Mouse (Mus musculus) midbrain, embryonic 13.5 days (tissue): ENCODE data around the gene D930007J09Rik. TPM values are rescaled to one million over a fixed set of nuclear protein-coding genes. Genes with fewer than 3 reads are reported as not detected.

Experiments used
- ATAC-seq: fragments of 200-750 bp; cut with Nextera tagmentation; 2 replicates; pipeline ENCODE4 v1.8.0; 2017; ENCODE audit warnings: mild to moderate bottlenecking, moderate TSS enrichment, moderate library complexity
- H3K27ac ChIP-seq: fragments of 300-500 bp; sonication (generic); 2 replicates; pipeline ENCODE4 v1.5.1; 2015; ENCODE audit warnings: inconsistent platforms, mild to moderate bottlenecking, moderate library complexity
- H3K27me3 ChIP-seq: fragments of 300-500 bp; sonication (generic); 2 replicates; pipeline ENCODE4 v1.6.1; 2015; ENCODE audit warnings: mild to moderate bottlenecking, inconsistent platforms
- H3K36me3 ChIP-seq: fragments of 300-500 bp; sonication (generic); 2 replicates; pipeline ENCODE4 v1.6.1; 2015; ENCODE audit warnings: mild to moderate bottlenecking, inconsistent platforms
- H3K4me1 ChIP-seq: fragments of 300-500 bp; sonication (generic); replicated peaks from 2 replicates; pipeline ENCODE4 v1.6.1; 2015; ENCODE audit warnings: inconsistent platforms
- H3K4me2 ChIP-seq: fragments of 300-500 bp; sonication (generic); replicated peaks from 2 replicates; pipeline ENCODE4 v1.6.1; 2015; ENCODE audit warnings: moderate library complexity, mild to moderate bottlenecking, inconsistent platforms
- H3K4me3 ChIP-seq: fragments of 300-500 bp; sonication (generic); replicated peaks from 2 replicates; pipeline ENCODE4 v1.5.1; 2015; ENCODE audit warnings: mild to moderate bottlenecking, inconsistent platforms
- H3K9ac ChIP-seq: fragments of 300-500 bp; sonication (generic); replicated peaks from 2 replicates; pipeline ENCODE4 v1.6.1; 2015; ENCODE audit warnings: mild to moderate bottlenecking, inconsistent platforms
- H3K9me3 ChIP-seq: fragments of 300-500 bp; sonication (generic); 2 replicates; pipeline ENCODE4 v1.6.1; 2016; ENCODE audit warnings: mild to moderate bottlenecking, inconsistent platforms
- WGBS: fragments of 180-500 bp; shearing (Covaris S2); methylation state at CpG from one replicate; pipeline ENCODE4 v1.1.7; 2015; 5-methylcytosine and 5-hydroxymethylcytosine counted together
- polyA plus RNA-seq: library from polyadenylated mRNA; unstranded; fragments of >200 nt; fragmentation: Nextera tagmentation; extraction: Ambion mirVana; gene quantifications from 2 replicates; pipeline ENCODE4 v1.2.1, GENCODE M21; 2015

Gene D930007J09Rik
- polyA plus RNA-seq, 1 experiment from 2014 or later: not detected

DNA sequence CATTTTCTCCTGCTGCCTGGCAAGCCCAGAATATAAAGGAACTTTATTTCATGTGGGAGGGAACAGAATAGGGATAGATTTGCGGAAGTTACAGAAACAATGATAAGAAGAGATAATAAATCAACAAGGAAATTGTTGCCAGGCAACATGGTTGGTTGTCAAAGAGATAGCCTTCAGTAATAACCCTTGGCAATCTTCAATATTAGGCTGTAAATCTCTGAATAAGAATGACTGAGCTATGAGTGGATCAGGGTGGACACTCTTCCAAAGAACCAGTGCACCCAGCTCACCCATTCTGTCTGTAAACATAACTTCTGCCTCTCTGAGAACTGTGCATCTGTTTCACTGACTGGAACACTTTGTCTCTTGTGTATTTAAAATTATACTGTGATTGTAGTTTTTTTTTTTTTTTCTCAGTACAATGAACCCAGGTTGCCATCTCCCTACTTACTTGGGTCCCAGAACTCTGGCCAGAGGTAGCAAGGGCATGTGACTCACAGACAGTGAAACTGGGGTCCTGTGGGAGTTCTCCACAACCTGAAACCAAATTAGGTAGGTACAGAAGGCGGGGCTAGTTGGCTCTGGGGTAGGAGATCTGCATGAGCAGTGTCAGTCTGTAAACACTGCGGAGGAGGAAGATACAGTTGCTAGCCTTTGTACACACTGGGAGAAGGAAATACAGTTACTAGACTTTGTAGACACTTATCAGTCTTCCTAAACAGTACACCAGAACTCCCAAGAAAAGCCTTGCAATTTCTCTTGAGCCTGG is 29.0 kb upstream of the D930007J09Rik start:
- Histone ChIP-seq H3K4me3 (no peak overlapping the region), H3K4me2 (no peak overlapping the region), H3K9me3 (no peaks in the 10 kb centered on the region), H3K9ac (no peak overlapping the region), H3K36me3 (no peaks in the 10 kb centered on the region), H3K4me1 (no peaks in the 10 kb centered on the region), H3K27me3 (no peaks in the 10 kb centered on the region), H3K27ac (no peak overlapping the region)
- WGBS: 88% methylated on average over 3 of the region's 3 CpGs
- no peak for ATAC-seq

DNA sequence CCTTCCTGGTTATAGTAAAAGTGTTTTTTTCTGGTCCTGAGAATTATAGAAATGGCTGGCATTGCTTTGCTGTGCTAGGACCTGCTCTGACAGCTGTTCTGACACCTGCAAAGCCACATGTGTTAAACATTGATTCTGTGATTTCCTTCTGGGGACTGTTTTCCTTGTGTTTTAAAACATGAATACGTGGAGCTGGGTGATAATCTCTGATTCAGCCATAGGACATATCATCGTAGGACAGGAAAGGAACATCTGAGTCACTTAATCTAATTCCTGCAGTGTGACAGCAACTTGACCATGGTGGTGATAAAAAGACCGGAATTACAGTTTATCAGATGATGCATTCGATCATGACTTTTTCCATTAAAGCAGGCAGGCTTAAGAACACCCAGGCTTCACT is 26.2 kb upstream of the D930007J09Rik start:
- no peak overlapping the region for H3K4me2 ChIP-seq
- H3K36me3 ChIP-seq: no peaks in the 10 kb centered on the region
- no peak overlapping the region for H3K9ac ChIP-seq
- no peak overlapping the region for H3K27ac ChIP-seq
- WGBS: 87% methylated on average over 4 of the region's 4 CpGs
- H3K4me1 ChIP-seq: no peaks in the 10 kb centered on the region
- H3K27me3 ChIP-seq: no peaks in the 10 kb centered on the region
- H3K9me3 ChIP-seq: no peaks in the 10 kb centered on the region
- ATAC-seq: no peak
- no peak overlapping the region for H3K4me3 ChIP-seq

GRCm38 (mm10) chr13:32827951-32828350 is 25.3 kb upstream of the D930007J09Rik start:
- Histone ChIP-seq H3K27ac (no peak overlapping the region), H3K36me3 (peaks cover 7% of the 10 kb centered on the region; the same call in 1 of the 2 replicates), H3K27me3 (no peaks in the 10 kb centered on the region), H3K4me1 (no peaks in the 10 kb centered on the region), H3K9ac (no peak overlapping the region), H3K4me2 (no peak overlapping the region), H3K4me3 (no peak overlapping the region), H3K9me3 (no peaks in the 10 kb centered on the region)
- WGBS: 57% methylated on average over 4 of the region's 4 CpGs
- ATAC-seq: peak; percentile 67

DNA sequence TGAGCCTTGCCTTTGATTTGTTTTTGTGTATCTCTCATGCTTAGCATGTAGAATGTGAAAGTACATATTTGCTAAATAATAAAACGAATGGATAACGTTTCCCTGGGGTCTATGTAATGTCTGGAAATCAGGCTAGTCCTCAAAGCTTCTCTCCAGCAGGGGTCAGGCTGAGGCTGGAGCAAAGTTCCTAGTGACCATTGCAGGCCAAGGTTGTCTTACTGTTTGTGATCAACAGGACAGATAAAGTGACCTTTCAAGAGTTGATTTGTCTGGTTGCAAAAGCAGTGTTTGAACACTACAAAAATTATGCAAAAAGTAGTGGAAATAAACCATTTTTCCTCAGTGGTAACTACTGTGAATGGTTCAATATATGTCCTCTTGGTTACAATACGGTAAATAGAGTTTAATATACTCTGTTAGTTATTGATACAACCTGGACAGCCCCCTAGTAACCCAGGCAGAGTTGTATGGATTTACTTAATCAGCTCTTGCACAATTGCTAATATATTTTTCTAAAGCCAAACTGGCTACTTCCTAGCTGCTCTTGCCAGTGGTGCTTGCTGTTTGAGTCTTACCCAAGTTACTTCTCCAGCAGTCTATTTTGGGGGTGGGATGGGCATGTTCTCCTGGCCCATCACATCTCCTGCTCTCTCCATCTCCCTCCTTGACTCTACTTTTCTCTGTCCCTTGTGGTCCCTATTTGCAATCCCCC is 24.6 kb upstream of the D930007J09Rik start:
- no peak overlapping the region for H3K27ac ChIP-seq
- peaks cover 8% of the 10 kb centered on the region; the same call in 1 of the 2 replicates for H3K36me3 ChIP-seq
- 83% methylated on average over 3 of the region's 3 CpGs for WGBS
- no peak overlapping the region for H3K4me3 ChIP-seq
- no peak for ATAC-seq
- H3K4me2 ChIP-seq: no peak overlapping the region
- no peak overlapping the region for H3K9ac ChIP-seq
- no peaks in the 10 kb centered on the region for H3K9me3 ChIP-seq
- no peaks in the 10 kb centered on the region for H3K4me1 ChIP-seq
- H3K27me3 ChIP-seq: no peaks in the 10 kb centered on the region

- 93% methylated on average over 8 of the region's 8 CpGs for WGBS
- Histone ChIP-seq H3K4me1 (no peaks in the 10 kb centered on the region), H3K4me2 (no peak overlapping the region), H3K27ac (no peak overlapping the region), H3K27me3 (no peaks in the 10 kb centered on the region), H3K36me3 (peaks cover 22% of the 10 kb centered on the region), H3K9me3 (no peaks in the 10 kb centered on the region), H3K9ac (no peak overlapping the region), H3K4me3 (no peak overlapping the region)
- no peak for ATAC-seq
Measured at GRCm38 (mm10) chr13:32825546-32825945, 22.9 kb upstream of the D930007J09Rik start.

GRCm38 (mm10) chr13:32824377-32825330 is 22.0 kb upstream of the D930007J09Rik start:
- Histone ChIP-seq H3K4me2 (no peak overlapping the region), H3K27ac (no peak overlapping the region), H3K9me3 (no peaks in the 10 kb centered on the region), H3K9ac (no peak overlapping the region), H3K4me1 (no peaks in the 10 kb centered on the region), H3K4me3 (no peak overlapping the region), H3K27me3 (no peaks in the 10 kb centered on the region), H3K36me3 (peaks cover 31% of the 10 kb centered on the region)
- WGBS: 82% methylated on average over 6 of the region's 6 CpGs
- no peak for ATAC-seq

- H3K27ac ChIP-seq: no peak overlapping the region
- WGBS: 90% methylated on average over 6 of the region's 6 CpGs
- ATAC-seq: no peak
Measured at GRCm38 (mm10) chr13:32823126-32823525, 20.5 kb upstream of the D930007J09Rik start.

GRCm38 (mm10) chr13:32821671-32822070 is 19.0 kb upstream of the D930007J09Rik start:
- 96% methylated on average over 4 of the region's 4 CpGs for WGBS
- Histone ChIP-seq H3K27me3 (no peaks in the 10 kb centered on the region), H3K9ac (no peak overlapping the region), H3K4me2 (no peak overlapping the region), H3K27ac (no peak overlapping the region), H3K4me3 (no peak overlapping the region), H3K9me3 (no peaks in the 10 kb centered on the region), H3K4me1 (no peaks in the 10 kb centered on the region), H3K36me3 (peaks cover 55% of the 10 kb centered on the region)
- no peak for ATAC-seq

More at GRCm38 (mm10) chr13:32823126-32823525, 20.5 kb upstream of the D930007J09Rik start:
- Histone ChIP-seq H3K4me3 (no peak overlapping the region), H3K9me3 (no peaks in the 10 kb centered on the region), H3K27me3 (no peaks in the 10 kb centered on the region), H3K4me1 (no peaks in the 10 kb centered on the region), H3K9ac (no peak overlapping the region), H3K36me3 (peaks cover 44% of the 10 kb centered on the region), H3K4me2 (no peak overlapping the region)

DNA sequence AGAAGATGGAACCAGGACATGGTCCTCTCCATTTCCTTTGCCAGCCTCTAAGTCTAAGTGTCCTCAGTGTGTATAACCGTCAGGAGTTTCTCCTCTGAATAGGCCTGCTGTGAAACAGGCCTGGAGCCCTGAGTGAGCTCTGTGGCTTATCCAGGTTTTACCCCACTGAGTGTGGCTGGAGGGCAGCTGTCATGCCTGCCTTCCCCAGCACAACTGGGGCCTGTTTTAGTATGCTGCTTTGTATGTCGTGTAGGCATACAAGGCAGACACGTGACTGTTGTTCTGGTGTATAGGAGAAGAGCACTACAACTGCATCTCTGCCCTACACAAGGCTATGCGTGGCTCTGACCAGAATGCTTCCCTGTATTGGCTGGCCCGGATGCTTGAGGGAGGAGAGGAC is 17.3 kb upstream of the D930007J09Rik start:
- no peak for ATAC-seq
- no peak overlapping the region for H3K9ac ChIP-seq
- H3K4me2 ChIP-seq: no peak overlapping the region
- 91% methylated on average over 5 of the region's 5 CpGs for WGBS
- no peak overlapping the region for H3K4me3 ChIP-seq
- no peaks in the 10 kb centered on the region for H3K9me3 ChIP-seq
- H3K27me3 ChIP-seq: no peaks in the 10 kb centered on the region
- no peaks in the 10 kb centered on the region for H3K4me1 ChIP-seq
- peaks cover 61% of the 10 kb centered on the region for H3K36me3 ChIP-seq
- no peak overlapping the region for H3K27ac ChIP-seq

GRCm38 (mm10) chr13:32819241-32819640 is 16.6 kb upstream of the D930007J09Rik start:
- Histone ChIP-seq H3K4me1 (no peaks in the 10 kb centered on the region), H3K4me3 (no peak overlapping the region), H3K4me2 (no peak overlapping the region), H3K9me3 (no peaks in the 10 kb centered on the region), H3K36me3 (peaks cover 65% of the 10 kb centered on the region), H3K27ac (no peak overlapping the region), H3K9ac (no peak overlapping the region), H3K27me3 (no peaks in the 10 kb centered on the region)
- 98% methylated on average over 3 of the region's 3 CpGs for WGBS
- no peak for ATAC-seq

GRCm38 (mm10) chr13:32807624-32808023 is 5.0 kb upstream of the D930007J09Rik start:
- peaks cover 35% of the 10 kb centered on the region for H3K4me1 ChIP-seq
- no peaks in the 10 kb centered on the region for H3K27me3 ChIP-seq
- H3K9me3 ChIP-seq: no peaks in the 10 kb centered on the region
- WGBS: 24% methylated on average over 3 of the region's 3 CpGs
- ATAC-seq: no peak
- H3K27ac ChIP-seq: no peak overlapping the region
- H3K36me3 ChIP-seq: peaks cover 31% of the 10 kb centered on the region
- H3K4me3 ChIP-seq: no peak overlapping the region
- no peak overlapping the region for H3K4me2 ChIP-seq
- no peak overlapping the region for H3K9ac ChIP-seq

DNA sequence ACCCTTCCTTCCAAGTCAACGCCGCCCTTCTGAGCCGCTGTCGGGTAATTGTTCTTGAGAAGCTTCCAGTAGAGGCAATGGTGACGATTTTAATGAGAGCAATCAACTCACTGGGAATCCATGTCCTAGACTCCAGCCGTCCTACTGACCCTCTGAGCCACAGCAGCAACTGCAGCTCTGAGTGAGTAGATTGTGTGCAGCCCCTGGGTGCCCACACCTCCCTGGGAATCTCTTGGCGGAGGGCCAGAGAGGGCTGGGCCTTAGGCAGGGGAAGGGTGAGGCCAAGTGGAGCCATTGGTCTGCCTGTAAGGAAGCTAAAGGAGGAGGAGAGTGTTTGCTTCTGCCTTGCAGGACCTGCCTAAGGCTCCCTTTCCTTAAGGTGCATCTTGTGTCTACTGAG is 4.2 kb upstream of the D930007J09Rik start:
- H3K27ac ChIP-seq: no peak overlapping the region
- peaks cover 31% of the 10 kb centered on the region for H3K36me3 ChIP-seq
- no peaks in the 10 kb centered on the region for H3K9me3 ChIP-seq
- H3K27me3 ChIP-seq: no peaks in the 10 kb centered on the region
- ATAC-seq: no peak
- H3K9ac ChIP-seq: no peak overlapping the region
- WGBS: 75% methylated on average over 7 of the region's 7 CpGs
- H3K4me3 ChIP-seq: no peak overlapping the region
- H3K4me1 ChIP-seq: peaks cover 35% of the 10 kb centered on the region
- no peak overlapping the region for H3K4me2 ChIP-seq
